Comparison of ENCODE assay signal across 8 mouse cellular contexts in the genomic region with DNA sequence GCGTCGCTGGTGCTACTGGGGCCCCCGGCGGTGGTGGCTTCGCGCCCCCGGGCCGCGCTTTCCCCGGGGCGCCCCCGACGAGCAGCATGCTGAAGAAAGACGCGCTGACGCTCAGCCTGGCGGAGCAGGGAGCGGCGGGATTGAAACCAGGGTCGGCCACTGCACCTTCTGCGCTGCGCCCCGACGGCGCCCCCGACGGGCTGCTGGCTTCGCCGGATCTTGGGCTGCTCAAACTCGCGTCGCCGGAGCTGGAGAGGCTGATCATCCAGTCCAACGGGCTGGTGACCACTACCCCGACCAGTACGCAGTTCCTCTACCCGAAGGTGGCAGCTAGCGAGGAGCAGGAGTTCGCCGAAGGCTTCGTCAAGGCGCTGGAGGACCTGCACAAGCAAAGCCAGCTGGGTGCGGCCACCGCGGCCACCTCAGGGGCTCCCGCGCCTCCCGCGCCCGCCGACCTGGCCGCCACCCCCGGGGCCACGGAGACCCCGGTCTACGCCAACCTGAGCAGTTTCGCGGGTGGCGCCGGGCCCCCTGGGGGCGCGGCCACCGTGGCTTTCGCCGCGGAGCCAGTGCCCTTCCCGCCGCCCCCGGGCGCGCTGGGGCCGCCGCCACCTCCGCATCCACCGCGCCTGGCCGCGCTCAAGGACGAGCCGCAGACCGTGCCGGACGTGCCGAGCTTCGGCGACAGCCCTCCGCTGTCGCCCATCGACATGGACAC. TPM values are rescaled to one million over a fixed set of nuclear protein-coding genes. Genes with fewer than 3 reads are reported as not detected.
DNase-seq lines count a peak whose midpoint lies in the region; ATAC-seq and TF ChIP-seq lines count a peak whose summit lies in the region.

No protein-coding gene starts in this region.

- H3K27me3 ChIP-seq in heart, embryonic 10.5 days (ENCODE audit: insufficient read depth, poor library complexity, severe bottlenecking), result no peaks in the 10 kb centered on the region
- peaks cover 3% of the 10 kb centered on the region; the same call in 1 of the 2 replicates for H3K27me3 ChIP-seq in G1E (ENCODE audit: insufficient read depth, low read length)
- no peaks in the 10 kb centered on the region for H3K27me3 ChIP-seq in embryonic facial prominence, embryonic 14.5 days (replicated peaks; ENCODE audit: control insufficient read depth, insufficient read depth, low read length)
- H3K27me3 ChIP-seq in hindbrain, embryonic 11.5 days (ENCODE audit: control insufficient read depth, insufficient read depth, low read length), result no peaks in the 10 kb centered on the region
- no peaks in the 10 kb centered on the region for H3K27me3 ChIP-seq in limb, embryonic 13.5 days
- H3K27me3 ChIP-seq in neural tube, embryonic 12.5 days (replicated peaks), result no peaks in the 10 kb centered on the region

- peak overlapping the region; percentile 100 for H3K9ac ChIP-seq in embryonic facial prominence, embryonic 14.5 days (ENCODE audit: low read depth, low read length)
- H3K9ac ChIP-seq in hindbrain, embryonic 11.5 days (ENCODE audit: low read depth, low read length), result peak overlapping the region; percentile 99
- H3K9ac ChIP-seq in limb, embryonic 13.5 days, result peak overlapping the region; percentile 100
- peak overlapping the region; percentile 100 for H3K9ac ChIP-seq in neural tube, embryonic 12.5 days

- no peak for ATAC-seq in G1E (ENCODE audit: extremely low read depth, insufficient number of reproducible peaks, low FRiP score, poor library complexity, severe bottlenecking)
- ATAC-seq in embryonic facial prominence, embryonic 14.5 days (ENCODE audit: low read depth), result no peak
- peak; percentile 4 for ATAC-seq in hindbrain, embryonic 11.5 days (ENCODE audit: low FRiP score)
- no peak; the same call in 1 of the 2 replicates for ATAC-seq in limb, embryonic 13.5 days (ENCODE audit: low FRiP score, low read depth)
- ATAC-seq in neural tube, embryonic 12.5 days (ENCODE audit: low FRiP score, low read depth), result peak; percentile 7
- no peak for ATAC-seq in CD4-positive, CD25-positive, alpha-beta regulatory T cell, adult 4 months

- DNase-seq in heart, embryonic 10.5 days (ENCODE audit: low spot score), result no peak
- DNase-seq in heart, postnatal 25 days (ENCODE audit: low spot score), result no peak
- no peak for DNase-seq in G1E (ENCODE audit: low spot score)
- DNase-seq in embryonic facial prominence, embryonic 14.5 days (ENCODE audit: low spot score), result no peak
- DNase-seq in hindbrain, embryonic 11.5 days (ENCODE audit: low spot score), result no peak

- no peak for TF ChIP-seq CTCF in G1E (IDR thresholded peaks at IDR 0.05; ENCODE audit: low read depth, low read length)

- H3K4me3 ChIP-seq in heart, embryonic 10.5 days, result peak overlapping the region; percentile 96
- peak overlapping the region; percentile 87 for H3K4me3 ChIP-seq in G1E (ENCODE audit: low read depth, low read length)
- H3K4me3 ChIP-seq in embryonic facial prominence, embryonic 14.5 days (ENCODE audit: low read depth, low read length), result peak overlapping the region; percentile 96
- H3K4me3 ChIP-seq in hindbrain, embryonic 11.5 days (ENCODE audit: low read depth, low read length), result peak overlapping the region; percentile 99
- peak overlapping the region; percentile 97 for H3K4me3 ChIP-seq in limb, embryonic 13.5 days
- H3K4me3 ChIP-seq in neural tube, embryonic 12.5 days, result peak overlapping the region; percentile 99

- peaks cover 48% of the 10 kb centered on the region for H3K4me1 ChIP-seq in heart, embryonic 10.5 days
- peaks cover 60% of the 10 kb centered on the region for H3K4me1 ChIP-seq in G1E (ENCODE audit: insufficient read depth, low read depth, low read length)
- H3K4me1 ChIP-seq in embryonic facial prominence, embryonic 14.5 days (ENCODE audit: control insufficient read depth, insufficient read depth, low read length), result peaks cover 41% of the 10 kb centered on the region
- peaks cover 24% of the 10 kb centered on the region for H3K4me1 ChIP-seq in hindbrain, embryonic 11.5 days (replicated peaks; ENCODE audit: control insufficient read depth, insufficient read depth, low read length)
- peaks cover 60% of the 10 kb centered on the region for H3K4me1 ChIP-seq in limb, embryonic 13.5 days
- H3K4me1 ChIP-seq in neural tube, embryonic 12.5 days, result peaks cover 58% of the 10 kb centered on the region

- intact Hi-C loops in heart, postnatal 25 days (cut with DNase I), result no loop called here

- H3K36me3 ChIP-seq in heart, embryonic 10.5 days, result peaks cover 8% of the 10 kb centered on the region; the same call in 1 of the 2 replicates
- H3K36me3 ChIP-seq in G1E (replicated peaks), result peaks cover 15% of the 10 kb centered on the region
- peaks cover 17% of the 10 kb centered on the region; the same call in 1 of the 2 replicates for H3K36me3 ChIP-seq in embryonic facial prominence, embryonic 14.5 days (ENCODE audit: control insufficient read depth, insufficient read depth, low read length)
- H3K36me3 ChIP-seq in hindbrain, embryonic 11.5 days (ENCODE audit: control insufficient read depth, insufficient read depth, low read length), result peaks cover 5% of the 10 kb centered on the region
- peaks cover 15% of the 10 kb centered on the region; the same call in 1 of the 2 replicates for H3K36me3 ChIP-seq in limb, embryonic 13.5 days
- peaks cover 15% of the 10 kb centered on the region for H3K36me3 ChIP-seq in neural tube, embryonic 12.5 days

- H3K9me3 ChIP-seq in heart, embryonic 10.5 days, result no peaks in the 10 kb centered on the region
- no peaks in the 10 kb centered on the region for H3K9me3 ChIP-seq in G1E (replicated peaks)
- no peaks in the 10 kb centered on the region for H3K9me3 ChIP-seq in embryonic facial prominence, embryonic 14.5 days (ENCODE audit: control insufficient read depth, low read length)
- H3K9me3 ChIP-seq in hindbrain, embryonic 11.5 days (ENCODE audit: control insufficient read depth, low read length), result no peaks in the 10 kb centered on the region
- H3K9me3 ChIP-seq in limb, embryonic 13.5 days, result no peaks in the 10 kb centered on the region
- no peaks in the 10 kb centered on the region for H3K9me3 ChIP-seq in neural tube, embryonic 12.5 days

- WGBS in heart, embryonic 10.5 days, result under 1% methylated on average over 76 of the region's 89 CpGs
- WGBS in embryonic facial prominence, embryonic 14.5 days, result 0% methylated on average over 27 of the region's 89 CpGs
- WGBS in hindbrain, embryonic 11.5 days, result under 1% methylated on average over 63 of the region's 89 CpGs
- WGBS in limb, embryonic 13.5 days, result under 1% methylated on average over 88 of the region's 89 CpGs
- under 1% methylated on average over 89 of the region's 89 CpGs for WGBS in neural tube, embryonic 12.5 days

- peak overlapping the region; percentile 99 for H3K27ac ChIP-seq in heart, embryonic 10.5 days
- peak overlapping the region; percentile 99 for H3K27ac ChIP-seq in embryonic facial prominence, embryonic 14.5 days (replicated peaks; ENCODE audit: low read depth, low read length)
- H3K27ac ChIP-seq in hindbrain, embryonic 11.5 days (ENCODE audit: low read depth, low read length), result peak overlapping the region; percentile 99
- peak overlapping the region; percentile 98 for H3K27ac ChIP-seq in limb, embryonic 13.5 days
- H3K27ac ChIP-seq in neural tube, embryonic 12.5 days, result peak overlapping the region; percentile 98

- H3K4me2 ChIP-seq in embryonic facial prominence, embryonic 14.5 days (ENCODE audit: low read depth, low read length), result peak overlapping the region; percentile 61
- H3K4me2 ChIP-seq in hindbrain, embryonic 11.5 days (replicated peaks; ENCODE audit: low read depth, low read length), result peak overlapping the region; percentile 60
- H3K4me2 ChIP-seq in limb, embryonic 13.5 days (replicated peaks), result peak overlapping the region; percentile 75
- H3K4me2 ChIP-seq in neural tube, embryonic 12.5 days (replicated peaks), result peak overlapping the region; percentile 86

RNA-seq across cellular contexts. Expression of a gene that starts 0.5 kb away (rescaled TPM):
- 76.3 and 116 TPM in 2 replicates for polyA plus RNA-seq in heart, embryonic 10.5 days (2016; fragmentation: Nextera tagmentation; extraction: Ambion mirVana)
- total RNA-seq in heart, postnatal 25 days (2021), result 100 to 1,000 TPM; 136 to 141 TPM
- 60.3 and 72.4 TPM in 2 replicates for total RNA-seq in G1E (2014; fragmentation: Nextera tagmentation)
- 40.2 and 75.5 TPM in 2 replicates for total RNA-seq in G1E (2017)
- 183 and 252 TPM in 2 replicates for polyA plus RNA-seq in G1E (2012)
- polyA plus RNA-seq in embryonic facial prominence, embryonic 14.5 days (2014; fragmentation: Nextera tagmentation; extraction: Ambion mirVana), result 103 and 121 TPM in 2 replicates
- 126 and 137 TPM in 2 replicates for polyA plus RNA-seq in hindbrain, embryonic 11.5 days (2014; fragmentation: Nextera tagmentation; extraction: Ambion mirVana)
- 57.3 and 61.1 TPM in 2 replicates for polyA plus RNA-seq in limb, embryonic 13.5 days (2015; fragmentation: Nextera tagmentation; extraction: Ambion mirVana)
- 248 and 267 TPM in 2 replicates for polyA plus RNA-seq in neural tube, embryonic 12.5 days (2016; fragmentation: Nextera tagmentation; extraction: Ambion mirVana)
- 10 to 100 TPM in 1 of 2 experiments, 1 to 10 TPM in 1; 7.6 to 23.3 TPM for polyA plus RNA-seq in CD4-positive, CD25-positive, alpha-beta regulatory T cell, adult 4 months (2017; shearing (Covaris generic))

RNA-seq across cellular contexts. Expression of a gene that starts 4.0 kb away (rescaled TPM):
- not detected in 2 replicates for polyA plus RNA-seq in heart, embryonic 10.5 days (2016; fragmentation: Nextera tagmentation; extraction: Ambion mirVana)
- not detected for total RNA-seq in heart, postnatal 25 days (2021)
- total RNA-seq in G1E (2014; fragmentation: Nextera tagmentation) (not detected in 2 replicates), G1E (2017) (0.05 and 0.06 TPM in 2 replicates)
- polyA plus RNA-seq in G1E (2012), result 0.02 TPM in 1 of 2 replicates, not detected in the other
- polyA plus RNA-seq in embryonic facial prominence, embryonic 14.5 days (2014; fragmentation: Nextera tagmentation; extraction: Ambion mirVana), result not detected in 2 replicates
- polyA plus RNA-seq in hindbrain, embryonic 11.5 days (2014; fragmentation: Nextera tagmentation; extraction: Ambion mirVana), result 0.03 and 0.14 TPM in 2 replicates
- not detected in 2 replicates for polyA plus RNA-seq in limb, embryonic 13.5 days (2015; fragmentation: Nextera tagmentation; extraction: Ambion mirVana)
- polyA plus RNA-seq in neural tube, embryonic 12.5 days (2016; fragmentation: Nextera tagmentation; extraction: Ambion mirVana), result 0.06 and 0.16 TPM in 2 replicates
- polyA plus RNA-seq in CD4-positive, CD25-positive, alpha-beta regulatory T cell, adult 4 months (2017; shearing (Covaris generic)), result under 1 TPM in 1 of 2 experiments, not detected in 1; 0.07 TPM

RNA-seq across cellular contexts. Expression of a gene that starts 19.1 kb away (rescaled TPM):
- polyA plus RNA-seq in heart, embryonic 10.5 days (2016; fragmentation: Nextera tagmentation; extraction: Ambion mirVana), result not detected in 2 replicates
- total RNA-seq in heart, postnatal 25 days (2021), result not detected
- total RNA-seq in G1E (2014; fragmentation: Nextera tagmentation), result 1.6 and 3.7 TPM in 2 replicates
- 0.93 and 2.8 TPM in 2 replicates for total RNA-seq in G1E (2017)
- 0.66 and 0.68 TPM in 2 replicates for polyA plus RNA-seq in G1E (2012)
- polyA plus RNA-seq in embryonic facial prominence, embryonic 14.5 days (2014; fragmentation: Nextera tagmentation; extraction: Ambion mirVana), result not detected in 2 replicates
- polyA plus RNA-seq in hindbrain, embryonic 11.5 days (2014; fragmentation: Nextera tagmentation; extraction: Ambion mirVana), result not detected in 2 replicates
- polyA plus RNA-seq in limb, embryonic 13.5 days (2015; fragmentation: Nextera tagmentation; extraction: Ambion mirVana), result not detected in 2 replicates
- polyA plus RNA-seq in neural tube, embryonic 12.5 days (2016; fragmentation: Nextera tagmentation; extraction: Ambion mirVana), result not detected in 2 replicates
- polyA plus RNA-seq in CD4-positive, CD25-positive, alpha-beta regulatory T cell, adult 4 months (2017; shearing (Covaris generic)), result not detected

RNA-seq across cellular contexts. Expression of a gene that starts 24.2 kb away (rescaled TPM):
- 0.45 and 0.48 TPM in 2 replicates for polyA plus RNA-seq in heart, embryonic 10.5 days (2016; fragmentation: Nextera tagmentation; extraction: Ambion mirVana)
- 1 to 10 TPM; 2.5 to 3.7 TPM for total RNA-seq in heart, postnatal 25 days (2021)
- total RNA-seq in G1E (2014; fragmentation: Nextera tagmentation), result 0.83 TPM in 1 of 2 replicates, not detected in the other
- 0.22 TPM in 1 of 2 replicates, not detected in the other for total RNA-seq in G1E (2017)
- polyA plus RNA-seq in G1E (2012), result 0.41 and 0.95 TPM in 2 replicates
- polyA plus RNA-seq in embryonic facial prominence, embryonic 14.5 days (2014; fragmentation: Nextera tagmentation; extraction: Ambion mirVana), result 0.16 and 0.22 TPM in 2 replicates
- polyA plus RNA-seq in hindbrain, embryonic 11.5 days (2014; fragmentation: Nextera tagmentation; extraction: Ambion mirVana), result 0.09 TPM in 1 of 2 replicates, not detected in the other
- polyA plus RNA-seq in limb, embryonic 13.5 days (2015; fragmentation: Nextera tagmentation; extraction: Ambion mirVana), result 0.04 and 0.06 TPM in 2 replicates
- 0.19 and 0.41 TPM in 2 replicates for polyA plus RNA-seq in neural tube, embryonic 12.5 days (2016; fragmentation: Nextera tagmentation; extraction: Ambion mirVana)
- polyA plus RNA-seq in CD4-positive, CD25-positive, alpha-beta regulatory T cell, adult 4 months (2017; shearing (Covaris generic)), result under 1 TPM; 0.66 to 0.94 TPM

RNA-seq across cellular contexts. Expression of a gene that starts 26.2 kb away (rescaled TPM):
- polyA plus RNA-seq in heart, embryonic 10.5 days (2016; fragmentation: Nextera tagmentation; extraction: Ambion mirVana), result 344 and 410 TPM in 2 replicates
- 10 to 100 TPM; 60.6 to 62.9 TPM for total RNA-seq in heart, postnatal 25 days (2021)
- total RNA-seq in G1E (2014; fragmentation: Nextera tagmentation) (94.1 and 95.7 TPM in 2 replicates), G1E (2017) (151 and 174 TPM in 2 replicates)
- polyA plus RNA-seq in G1E (2012), result 889 and 1,166 TPM in 2 replicates
- 199 and 223 TPM in 2 replicates for polyA plus RNA-seq in embryonic facial prominence, embryonic 14.5 days (2014; fragmentation: Nextera tagmentation; extraction: Ambion mirVana)
- polyA plus RNA-seq in hindbrain, embryonic 11.5 days (2014; fragmentation: Nextera tagmentation; extraction: Ambion mirVana), result 282 and 299 TPM in 2 replicates
- polyA plus RNA-seq in limb, embryonic 13.5 days (2015; fragmentation: Nextera tagmentation; extraction: Ambion mirVana), result 240 and 246 TPM in 2 replicates
- polyA plus RNA-seq in neural tube, embryonic 12.5 days (2016; fragmentation: Nextera tagmentation; extraction: Ambion mirVana), result 264 and 277 TPM in 2 replicates
- polyA plus RNA-seq in CD4-positive, CD25-positive, alpha-beta regulatory T cell, adult 4 months (2017; shearing (Covaris generic)), result 10 to 100 TPM; 86.8 to 94.5 TPM

Comparison
In these comparisons a context has a peak if more than half of its experiments do, and no peak if none do; other contexts are left out.
1. ATAC-seq: peak in hindbrain, embryonic 11.5 days (single experiment) and neural tube, embryonic 12.5 days (single experiment); none in G1E (single experiment), embryonic facial prominence, embryonic 14.5 days (single experiment), limb, embryonic 13.5 days (single experiment) and CD4-positive, CD25-positive, alpha-beta regulatory T cell, adult 4 months (single experiment).
2. Peak in every context shown above with its lines, with median percentiles within 50 percentile points of each other: H3K27ac ChIP-seq, H3K4me3 ChIP-seq, H3K4me2 ChIP-seq and H3K9ac ChIP-seq.